Mouse (Mus musculus) heart, embryonic 14.5 days (tissue): ENCODE results near the gene Cdca3. TPM values are rescaled to one million over a fixed set of nuclear protein-coding genes. Genes with fewer than 3 reads are reported as not detected.

Source experiments
- ATAC-seq: fragments of 200-750 bp; cut with Nextera tagmentation; 2 replicates; pipeline ENCODE4 v1.8.0; 2017; ENCODE audit warnings: low read depth, moderate TSS enrichment; ENCODE audit not compliant: insufficient number of reproducible peaks, insufficient read depth, low FRiP score
- H3K27ac ChIP-seq, 2 experiments: fragments of 200-500 bp in 1 of 2; fragments of 300-500 bp in 1 of 2; sonication (generic) in 1 of 2; replicated peaks in 1 of 2; 2 replicates each; pipeline ENCODE4 v1.5.1; 2012 to 2014; ENCODE audit warnings: low read depth in 2 of 2, low read length in 2 of 2, control low read depth in 1 of 2, mild to moderate bottlenecking in 1 of 2, mixed read lengths in 1 of 2; ENCODE audit not compliant: control insufficient read depth in 1 of 2, insufficient read depth in 1 of 2
- H3K27me3 ChIP-seq: fragments of 300-500 bp; sonication (generic); 2 replicates; pipeline ENCODE4 v1.6.1; 2014; ENCODE audit warnings: mild to moderate bottlenecking, low read length, control low read depth; ENCODE audit not compliant: control insufficient read depth, insufficient read depth
- H3K36me3 ChIP-seq: fragments of 300-500 bp; sonication (generic); 2 replicates; pipeline ENCODE4 v1.6.1; 2014; ENCODE audit warnings: mild to moderate bottlenecking, control low read depth, low read length, mixed read lengths; ENCODE audit not compliant: control insufficient read depth, insufficient read depth
- H3K4me1 ChIP-seq, 2 experiments: fragments of 200-500 bp in 1 of 2; fragments of 300-500 bp in 1 of 2; sonication (generic) in 1 of 2; 2 replicates each; pipeline ENCODE4 v1.6.1; 2012 to 2014; ENCODE audit warnings: low read length in 2 of 2, control low read depth in 1 of 2, mixed read lengths in 1 of 2; ENCODE audit not compliant: control insufficient read depth in 2 of 2, insufficient read depth in 2 of 2
- H3K4me2 ChIP-seq: fragments of 300-500 bp; sonication (generic); 2 replicates; pipeline ENCODE4 v1.6.1; 2014; ENCODE audit warnings: mild to moderate bottlenecking, low read length
- H3K4me3 ChIP-seq, 2 experiments: fragments of 200-500 bp in 1 of 2; fragments of 300-500 bp in 1 of 2; sonication (generic) in 1 of 2; 2 replicates each; pipeline ENCODE4 v1.5.1; 2012 to 2014; ENCODE audit warnings: low read length in 2 of 2, mild to moderate bottlenecking in 2 of 2, control low read depth in 1 of 2, low read depth in 1 of 2, moderate library complexity in 1 of 2; ENCODE audit not compliant: control insufficient read depth in 1 of 2, insufficient read depth in 1 of 2
- H3K9ac ChIP-seq: fragments of 300-500 bp; sonication (generic); 2 replicates; pipeline ENCODE4 v1.6.1; 2014; ENCODE audit warnings: mild to moderate bottlenecking, low read length
- H3K9me3 ChIP-seq: fragments of 300-500 bp; sonication (generic); 2 replicates; pipeline ENCODE4 v1.6.1; 2016; ENCODE audit warnings: low read length, control low read depth; ENCODE audit not compliant: control insufficient read depth
- WGBS: fragments of 180-500 bp; shearing (Covaris S2); extraction: QIAGEN DNeasy Blood & Tissue Kit; methylation state at CpG from one replicate; pipeline ENCODE4 v1.1.7; 2014; 5-methylcytosine and 5-hydroxymethylcytosine counted together
- polyA plus RNA-seq: library from polyadenylated mRNA; unstranded; fragments of >200 nt; fragmentation: Nextera tagmentation; extraction: Ambion mirVana; gene quantifications from 2 replicates; pipeline ENCODE4 v1.2.1, GENCODE M21; 2014

The Cdca3 gene
- polyA plus RNA-seq, 1 experiment from 2014 or later = 139 TPM

GRCm38 (mm10) chr6:124856916-124857839, 27.8 kb downstream of the Cdca3 start, which contains the start of gene P3h3:
Gene P3h3 (minus strand): TSS chr6:124857752.
- WGBS = under 1% methylated on average over 68 of the region's 86 CpGs
- H3K4me1 ChIP-seq = peaks cover 5 to 18% of the 10 kb centered on the region in 2 experiments; a peak in 2 of 4 replicates

GRCm38 (mm10) chr6:124857840-124858530, 28.6 kb downstream of the Cdca3 start:
- Histone ChIP-seq H3K4me3 (peak overlapping the region; percentile 58 to 81), H3K27ac (peak overlapping the region; percentile 46 to 87), H3K27me3 (peaks cover 22% of the 10 kb centered on the region), H3K4me1 (peaks cover 10 to 23% of the 10 kb centered on the region in 2 experiments; a peak in 3 of 4 replicates), H3K9ac (peak overlapping the region; percentile 89), H3K4me2 (peak overlapping the region; percentile 93), H3K36me3 (peaks cover 7% of the 10 kb centered on the region), H3K9me3 (no peaks in the 10 kb centered on the region)
- no peak for ATAC-seq
- 29% methylated on average over 26 of the region's 26 CpGs for WGBS

More at GRCm38 (mm10) chr6:124856916-124857839, 27.8 kb downstream of the Cdca3 start, which contains the start of gene P3h3:
- Histone ChIP-seq H3K9me3 (no peaks in the 10 kb centered on the region), H3K36me3 (peaks cover 13% of the 10 kb centered on the region), H3K27me3 (peaks cover 21% of the 10 kb centered on the region), H3K4me3 (peak within 1 kb of the TSS; percentile 58 to 81), H3K9ac (peak within 1 kb of the TSS; percentile 89), H3K27ac (peak within 1 kb of the TSS; percentile 71 to 87), H3K4me2 (peak within 1 kb of the TSS; percentile 93)
- ATAC-seq = peak; percentile 73

- Histone ChIP-seq H3K27me3 (peaks cover 22% of the 10 kb centered on the region), H3K4me2 (no peak overlapping the region), H3K9ac (no peak overlapping the region), H3K9me3 (no peaks in the 10 kb centered on the region), H3K36me3 (peaks cover 4% of the 10 kb centered on the region), H3K4me1 (peaks cover 13 to 27% of the 10 kb centered on the region in 2 experiments; a peak in 3 of 4 replicates), H3K27ac (no peak overlapping the region), H3K4me3 (no peak overlapping the region)
- 69% methylated on average over 27 of the region's 28 CpGs for whole genome bisulfite sequencing
- ATAC-seq = no peak
Observed at GRCm38 (mm10) chr6:124858561-124859318, 29.4 kb downstream of the Cdca3 start.

- Histone ChIP-seq H3K9me3 (no peaks in the 10 kb centered on the region), H3K36me3 (peaks cover 2% of the 10 kb centered on the region; the same call in 1 of the 2 replicates), H3K4me1 (peaks cover 16 to 28% of the 10 kb centered on the region in 2 experiments; a peak in 3 of 4 replicates), H3K4me2 (no peak overlapping the region; the same call in 1 of the 2 replicates), H3K27me3 (peaks cover 26% of the 10 kb centered on the region), H3K27ac (no peak overlapping the region), H3K9ac (peak overlapping the region; percentile 48; the same call in 1 of the 2 replicates), H3K4me3 (no peak overlapping the region)
- 4% methylated on average over 12 of the region's 12 CpGs for WGBS
- ATAC-seq = no peak
Observed at GRCm38 (mm10) chr6:124859725-124860124, 30.4 kb downstream of the Cdca3 start.

- no peaks in the 10 kb centered on the region for H3K36me3 ChIP-seq
- no peaks in the 10 kb centered on the region for H3K9me3 ChIP-seq
- peaks cover 33% of the 10 kb centered on the region for H3K27me3 ChIP-seq
- H3K27ac ChIP-seq = no peak overlapping the region
- H3K4me1 ChIP-seq = peaks cover 16 to 24% of the 10 kb centered on the region in 2 experiments; a peak in 3 of 4 replicates
- ATAC-seq = no peak
- H3K9ac ChIP-seq = no peak overlapping the region
- no peak overlapping the region for H3K4me2 ChIP-seq
- WGBS = 73% methylated on average over 9 of the region's 9 CpGs
- H3K4me3 ChIP-seq = no peak overlapping the region
Observed at GRCm38 (mm10) chr6:124860511-124860910, 31.2 kb downstream of the Cdca3 start.

GRCm38 (mm10) chr6:124861266-124861665, 31.9 kb downstream of the Cdca3 start:
- H3K4me2 ChIP-seq = no peak overlapping the region
- ATAC-seq = no peak
- no peak overlapping the region for H3K27ac ChIP-seq
- no peak overlapping the region for H3K9ac ChIP-seq
- no peaks in the 10 kb centered on the region for H3K9me3 ChIP-seq
- 86% methylated on average over 19 of the region's 19 CpGs for WGBS
- peaks cover 33% of the 10 kb centered on the region for H3K27me3 ChIP-seq
- H3K36me3 ChIP-seq = no peaks in the 10 kb centered on the region
- H3K4me3 ChIP-seq = no peak overlapping the region
- H3K4me1 ChIP-seq = peaks cover 14 to 24% of the 10 kb centered on the region in 2 experiments; a peak in 3 of 4 replicates

GRCm38 (mm10) chr6:124861802-124862201, 32.5 kb downstream of the Cdca3 start:
- ATAC-seq = no peak
- 51% methylated on average over 3 of the region's 3 CpGs for WGBS
- Histone ChIP-seq H3K4me1 (peaks cover 14 to 24% of the 10 kb centered on the region in 2 experiments; a peak in 3 of 4 replicates), H3K9ac (no peak overlapping the region), H3K4me2 (no peak overlapping the region), H3K4me3 (no peak overlapping the region), H3K9me3 (no peaks in the 10 kb centered on the region), H3K27me3 (peaks cover 33% of the 10 kb centered on the region), H3K36me3 (no peaks in the 10 kb centered on the region), H3K27ac (no peak overlapping the region)
